Mouse (Mus musculus) heart, embryonic 13.5 days (tissue): ENCODE measurements around the gene Ecsit. TPM values are rescaled to one million over a fixed set of nuclear protein-coding genes. Genes with fewer than 3 reads are reported as not detected.
"Not testable (repeated sequence)": the region's sequence is repeated elsewhere in the genome, so short reads cannot be mapped to it uniquely, and the experiment has no call there.

Source experiments
- ATAC-seq: fragments of 200-750 bp; cut with Nextera tagmentation; 2 replicates; pipeline ENCODE4 v1.8.0; 2017; ENCODE audit warnings: moderate TSS enrichment; ENCODE audit not compliant: insufficient number of reproducible peaks, low FRiP score, low TSS enrichment; ENCODE audit errors: extremely low read depth
- H3K27ac ChIP-seq: fragments of 300-500 bp; sonication (generic); replicated peaks from 2 replicates; pipeline ENCODE4 v1.5.1; 2015; ENCODE audit warnings: moderate library complexity, mild to moderate bottlenecking, inconsistent platforms
- H3K27me3 ChIP-seq: fragments of 300-500 bp; sonication (generic); replicated peaks from 2 replicates; pipeline ENCODE4 v1.6.1; 2015; ENCODE audit warnings: mild to moderate bottlenecking, inconsistent platforms
- H3K36me3 ChIP-seq: fragments of 300-500 bp; sonication (generic); 2 replicates; pipeline ENCODE4 v1.6.1; 2015; ENCODE audit warnings: mild to moderate bottlenecking, inconsistent platforms
- H3K4me1 ChIP-seq: fragments of 300-500 bp; sonication (generic); 2 replicates; pipeline ENCODE4 v1.6.1; 2015; ENCODE audit warnings: inconsistent platforms
- H3K4me2 ChIP-seq: fragments of 300-500 bp; sonication (generic); 2 replicates; pipeline ENCODE4 v1.6.1; 2015; ENCODE audit warnings: inconsistent platforms, mild to moderate bottlenecking, moderate library complexity
- H3K4me3 ChIP-seq: fragments of 300-500 bp; sonication (generic); 2 replicates; pipeline ENCODE4 v1.5.1; 2015; ENCODE audit warnings: moderate library complexity, mild to moderate bottlenecking, inconsistent platforms
- H3K9ac ChIP-seq: fragments of 300-500 bp; sonication (generic); 2 replicates; pipeline ENCODE4 v1.6.1; 2015; ENCODE audit warnings: inconsistent platforms, mild to moderate bottlenecking, moderate library complexity
- H3K9me3 ChIP-seq: fragments of 300-500 bp; sonication (generic); 2 replicates; pipeline ENCODE4 v1.6.1; 2016; ENCODE audit warnings: inconsistent platforms
- WGBS: fragments of 180-500 bp; shearing (Covaris S2); methylation state at CpG from one replicate; pipeline ENCODE4 v1.1.7; 2015; ENCODE audit warnings: mixed read lengths; 5-methylcytosine and 5-hydroxymethylcytosine counted together
- polyA plus RNA-seq: library from polyadenylated mRNA; unstranded; fragments of >200 nt; fragmentation: Nextera tagmentation; extraction: Ambion mirVana; gene quantifications from 2 replicates; pipeline ENCODE4 v1.2.1, GENCODE M21; 2015

The Ecsit gene
- polyA plus RNA-seq, 1 experiment from 2014 or later = 49.5 TPM

GRCm38 (mm10) chr9:22087034-22087618 is 1.9 kb upstream of the Ecsit start:
- peaks cover 34% of the 10 kb centered on the region for H3K4me1 ChIP-seq
- no peak overlapping the region for H3K4me3 ChIP-seq
- ATAC-seq = no peak
- peaks cover 13% of the 10 kb centered on the region; the same call in 1 of the 2 replicates for H3K36me3 ChIP-seq
- no peaks in the 10 kb centered on the region for H3K9me3 ChIP-seq
- no peak overlapping the region for H3K27ac ChIP-seq
- WGBS = 78% methylated on average over 2 of the region's 2 CpGs
- peak overlapping the region; percentile 30 for H3K9ac ChIP-seq
- no peak overlapping the region for H3K4me2 ChIP-seq
- no peaks in the 10 kb centered on the region for H3K27me3 ChIP-seq

- peak overlapping the region; percentile 76 for H3K27ac ChIP-seq
- peaks cover 14% of the 10 kb centered on the region; the same call in 1 of the 2 replicates for H3K36me3 ChIP-seq
- no peaks in the 10 kb centered on the region for H3K9me3 ChIP-seq
- peak overlapping the region; percentile 82 for H3K4me2 ChIP-seq
- no peak for ATAC-seq
- H3K4me3 ChIP-seq = peak overlapping the region; percentile 83
- 71% methylated on average over 6 of the region's 6 CpGs for WGBS
- peak overlapping the region; percentile 90 for H3K9ac ChIP-seq
- H3K4me1 ChIP-seq = peaks cover 34% of the 10 kb centered on the region
- no peaks in the 10 kb centered on the region for H3K27me3 ChIP-seq
These were observed 774 bp upstream of the Ecsit start for GRCm38 (mm10) chr9:22086012-22086411.

GRCm38 (mm10) chr9:22084667-22085021 is 594 bp downstream of the Ecsit start:
- Histone ChIP-seq H3K4me3 (peak overlapping the region; percentile 83), H3K27ac (peak overlapping the region; percentile 64), H3K27me3 (no peaks in the 10 kb centered on the region), H3K9ac (peak overlapping the region; percentile 90), H3K4me1 (peaks cover 34% of the 10 kb centered on the region), H3K4me2 (peak overlapping the region; percentile 82), H3K36me3 (peaks cover 24% of the 10 kb centered on the region), H3K9me3 (no peaks in the 10 kb centered on the region)
- no peak for ATAC-seq
- 32% methylated on average over 4 of the region's 4 CpGs for WGBS

- Histone ChIP-seq H3K9ac (no peak overlapping the region), H3K4me3 (no peak overlapping the region), H3K36me3 (peaks cover 67% of the 10 kb centered on the region), H3K4me2 (no peak overlapping the region), H3K27ac (no peak overlapping the region), H3K27me3 (no peaks in the 10 kb centered on the region), H3K4me1 (no peaks in the 10 kb centered on the region), H3K9me3 (no peaks in the 10 kb centered on the region)
- WGBS = 88% methylated on average over 23 of the region's 23 CpGs
- ATAC-seq = no peak
These were observed 9.0 kb downstream of the Ecsit start for GRCm38 (mm10) chr9:22076223-22076622.

- not testable (repeated sequence) for H3K4me1 ChIP-seq, H3K27ac ChIP-seq, H3K4me3 ChIP-seq, H3K4me2 ChIP-seq, H3K9me3 ChIP-seq, ATAC-seq, H3K27me3 ChIP-seq, H3K9ac ChIP-seq
- H3K36me3 ChIP-seq = peaks cover 67% of the 10 kb centered on the region
- 84% methylated on average over 5 of the region's 5 CpGs for WGBS
These were observed 9.5 kb downstream of the Ecsit start for GRCm38 (mm10) chr9:22075778-22076177.

- Histone ChIP-seq H3K4me1 (peaks cover 11% of the 10 kb centered on the region), H3K27me3 (no peaks in the 10 kb centered on the region), H3K36me3 (peaks cover 60% of the 10 kb centered on the region), H3K9ac (no peak overlapping the region), H3K4me2 (no peak overlapping the region), H3K9me3 (no peaks in the 10 kb centered on the region), H3K4me3 (no peak overlapping the region), H3K27ac (no peak overlapping the region)
- 92% methylated on average over 4 of the region's 4 CpGs for WGBS
- no peak for ATAC-seq
These were observed 13.0 kb downstream of the Ecsit start for GRCm38 (mm10) chr9:22072276-22072675.

- H3K4me2 ChIP-seq = peak within 1 kb of the TSS; percentile 70
- peaks cover 11% of the 10 kb centered on the region for H3K4me1 ChIP-seq
- H3K27ac ChIP-seq = peak within 1 kb of the TSS; percentile 99
- peak; percentile 95 for ATAC-seq
- peak within 1 kb of the TSS; percentile 77 for H3K4me3 ChIP-seq
- under 1% methylated on average over 70 of the region's 87 CpGs for WGBS
- H3K9ac ChIP-seq = peak within 1 kb of the TSS; percentile 95
- H3K36me3 ChIP-seq = peaks cover 56% of the 10 kb centered on the region
- H3K27me3 ChIP-seq = no peaks in the 10 kb centered on the region
- no peaks in the 10 kb centered on the region for H3K9me3 ChIP-seq
These were observed 14.3 kb downstream of the Ecsit start, which contains the start of the genes Gm49318 and Zfp653 for GRCm38 (mm10) chr9:22070791-22071573. TSS of gene Gm49318 (minus strand) at chr9:22071259. TSS of gene Zfp653 (minus strand) at chr9:22071376.

GRCm38 (mm10) chr9:22069881-22070553 is 15.2 kb downstream of the Ecsit start:
- Histone ChIP-seq H3K4me1 (peaks cover 11% of the 10 kb centered on the region), H3K9me3 (no peaks in the 10 kb centered on the region), H3K4me3 (peak overlapping the region; percentile 77), H3K36me3 (peaks cover 60% of the 10 kb centered on the region), H3K9ac (peak overlapping the region; percentile 73), H3K27ac (peak overlapping the region; percentile 99), H3K27me3 (no peaks in the 10 kb centered on the region), H3K4me2 (peak overlapping the region; percentile 70)
- ATAC-seq = no peak
- WGBS = 66% methylated on average over 4 of the region's 4 CpGs

- no peak for ATAC-seq
- Histone ChIP-seq H3K4me3 (no peak overlapping the region), H3K4me2 (no peak overlapping the region), H3K9ac (no peak overlapping the region), H3K27me3 (no peaks in the 10 kb centered on the region), H3K9me3 (no peaks in the 10 kb centered on the region), H3K27ac (no peak overlapping the region), H3K4me1 (peaks cover 11% of the 10 kb centered on the region), H3K36me3 (peaks cover 60% of the 10 kb centered on the region)
- 83% methylated on average over 5 of the region's 5 CpGs for WGBS
These were observed 18.0 kb downstream of the Ecsit start for GRCm38 (mm10) chr9:22067195-22067594.

GRCm38 (mm10) chr9:22066433-22066832 is 18.8 kb downstream of the Ecsit start:
- Histone ChIP-seq H3K27ac (no peak overlapping the region), H3K27me3 (no peaks in the 10 kb centered on the region), H3K4me2 (no peak overlapping the region), H3K4me3 (no peak overlapping the region), H3K9me3 (no peaks in the 10 kb centered on the region), H3K36me3 (peaks cover 66% of the 10 kb centered on the region), H3K9ac (no peak overlapping the region), H3K4me1 (peaks cover 11% of the 10 kb centered on the region)
- WGBS = 67% methylated on average over 3 of the region's 3 CpGs
- no peak for ATAC-seq

GRCm38 (mm10) chr9:22065642-22066041 is 19.6 kb downstream of the Ecsit start:
- Histone ChIP-seq H3K4me3 (no peak overlapping the region), H3K27ac (no peak overlapping the region), H3K9me3 (no peaks in the 10 kb centered on the region), H3K9ac (no peak overlapping the region), H3K36me3 (peaks cover 74% of the 10 kb centered on the region), H3K27me3 (no peaks in the 10 kb centered on the region), H3K4me1 (peaks cover 11% of the 10 kb centered on the region), H3K4me2 (no peak overlapping the region)
- ATAC-seq = no peak
- WGBS = 94% methylated on average over 11 of the region's 11 CpGs
